Mouse (Mus musculus) liver, embryonic 13.5 days (tissue): ENCODE data around the gene B3galt4. TPM values are rescaled to one million over a fixed set of nuclear protein-coding genes. Genes with fewer than 3 reads are reported as not detected.
"Not testable (repeated sequence)": the region's sequence is repeated elsewhere in the genome, so short reads cannot be mapped to it uniquely, and the experiment has no call there.

Experiments used
- ATAC-seq: fragments of 200-750 bp; cut with Nextera tagmentation; 2 replicates; pipeline ENCODE4 v1.8.0; 2017; ENCODE audit warnings: low read depth, mild to moderate bottlenecking, moderate number of reproducible peaks, moderate library complexity
- DNase-seq: peaks from one replicate; pipeline ENCODE4 v3.0.0; 2022
- H3K27ac ChIP-seq: fragments of 300-500 bp; sonication (generic); 2 replicates; pipeline ENCODE4 v1.5.1; 2015; ENCODE audit warnings: moderate library complexity, mild to moderate bottlenecking, inconsistent platforms
- H3K27me3 ChIP-seq: fragments of 300-500 bp; sonication (generic); 2 replicates; pipeline ENCODE4 v1.6.1; 2015; ENCODE audit warnings: mild to moderate bottlenecking, inconsistent platforms
- H3K36me3 ChIP-seq: fragments of 300-500 bp; sonication (generic); 2 replicates; pipeline ENCODE4 v1.6.1; 2015; ENCODE audit warnings: mild to moderate bottlenecking, inconsistent platforms
- H3K4me1 ChIP-seq: fragments of 300-500 bp; sonication (generic); replicated peaks from 2 replicates; pipeline ENCODE4 v1.6.1; 2015; ENCODE audit warnings: inconsistent platforms
- H3K4me2 ChIP-seq: fragments of 300-500 bp; sonication (generic); 2 replicates; pipeline ENCODE4 v1.6.1; 2015; ENCODE audit warnings: inconsistent platforms, mild to moderate bottlenecking, moderate library complexity
- H3K4me3 ChIP-seq: fragments of 300-500 bp; sonication (generic); replicated peaks from 2 replicates; pipeline ENCODE4 v1.5.1; 2015; ENCODE audit warnings: mild to moderate bottlenecking, inconsistent platforms
- H3K9ac ChIP-seq: fragments of 300-500 bp; sonication (generic); 2 replicates; pipeline ENCODE4 v1.6.1; 2015; ENCODE audit warnings: mild to moderate bottlenecking, inconsistent platforms
- H3K9me3 ChIP-seq: fragments of 300-500 bp; sonication (generic); replicated peaks from 2 replicates; pipeline ENCODE4 v1.6.1; 2016; ENCODE audit warnings: inconsistent platforms
- WGBS: fragments of 180-500 bp; shearing (Covaris S2); methylation state at CpG from one replicate; pipeline ENCODE4 v1.1.7; 2015; ENCODE audit not compliant: insufficient replicate concordance; 5-methylcytosine and 5-hydroxymethylcytosine counted together
- polyA plus RNA-seq: library from polyadenylated mRNA; unstranded; fragments of >200 nt; fragmentation: Nextera tagmentation; extraction: Ambion mirVana; gene quantifications from 2 replicates; pipeline ENCODE4 v1.2.1, GENCODE M21; 2015

B3galt4 gene
- polyA plus RNA-seq, 1 experiment from 2014 or later: 2.3 TPM

DNA sequence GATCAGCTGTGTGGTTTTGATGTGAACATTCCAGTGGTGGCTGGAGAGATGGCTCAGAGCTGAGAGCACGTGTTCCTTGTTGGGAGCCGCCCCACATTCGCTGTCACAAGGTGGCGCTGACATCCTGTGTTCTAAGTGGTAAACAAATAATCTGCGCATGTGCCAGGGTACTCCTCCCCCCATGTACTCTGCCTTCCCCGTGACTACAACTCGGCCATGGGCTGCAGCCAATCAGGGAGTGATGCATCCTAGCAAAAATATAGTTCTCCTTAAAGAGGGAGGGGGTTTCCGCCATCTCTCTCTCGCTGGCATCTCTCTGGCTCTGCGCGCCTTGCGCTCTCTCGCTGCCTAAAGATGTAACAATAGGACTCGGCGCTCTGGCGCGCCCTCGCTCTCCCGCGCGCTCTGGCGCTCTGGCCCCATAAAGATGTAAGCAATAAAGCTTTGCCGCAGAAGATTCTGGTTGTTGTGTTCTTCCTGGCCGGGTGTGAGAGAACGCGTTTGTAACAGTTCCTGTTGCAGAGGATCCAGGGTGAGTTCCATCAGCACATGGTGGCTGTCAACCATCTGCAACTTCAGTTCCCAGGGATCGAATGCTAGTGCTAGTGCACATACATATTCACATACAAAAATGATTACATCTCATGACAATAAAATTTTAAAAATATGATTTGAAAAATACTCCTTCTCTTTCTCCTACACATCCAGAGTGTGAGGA lies 30.1 kb upstream of the B3galt4 start:
- peaks cover 38% of the 10 kb centered on the region for H3K27me3 ChIP-seq
- ATAC-seq: peak; percentile 74
- peak overlapping the region; percentile 62 for H3K9ac ChIP-seq
- DNase-seq: peak; percentile 90
- peak overlapping the region; percentile 65 for H3K4me3 ChIP-seq
- peak overlapping the region; percentile 80 for H3K4me2 ChIP-seq
- under 1% methylated on average over 27 of the region's 27 CpGs for WGBS
- not testable (repeated sequence) for H3K36me3 ChIP-seq, H3K9me3 ChIP-seq
- H3K27ac ChIP-seq: peak overlapping the region; percentile 68
- peaks cover 41% of the 10 kb centered on the region for H3K4me1 ChIP-seq

DNA sequence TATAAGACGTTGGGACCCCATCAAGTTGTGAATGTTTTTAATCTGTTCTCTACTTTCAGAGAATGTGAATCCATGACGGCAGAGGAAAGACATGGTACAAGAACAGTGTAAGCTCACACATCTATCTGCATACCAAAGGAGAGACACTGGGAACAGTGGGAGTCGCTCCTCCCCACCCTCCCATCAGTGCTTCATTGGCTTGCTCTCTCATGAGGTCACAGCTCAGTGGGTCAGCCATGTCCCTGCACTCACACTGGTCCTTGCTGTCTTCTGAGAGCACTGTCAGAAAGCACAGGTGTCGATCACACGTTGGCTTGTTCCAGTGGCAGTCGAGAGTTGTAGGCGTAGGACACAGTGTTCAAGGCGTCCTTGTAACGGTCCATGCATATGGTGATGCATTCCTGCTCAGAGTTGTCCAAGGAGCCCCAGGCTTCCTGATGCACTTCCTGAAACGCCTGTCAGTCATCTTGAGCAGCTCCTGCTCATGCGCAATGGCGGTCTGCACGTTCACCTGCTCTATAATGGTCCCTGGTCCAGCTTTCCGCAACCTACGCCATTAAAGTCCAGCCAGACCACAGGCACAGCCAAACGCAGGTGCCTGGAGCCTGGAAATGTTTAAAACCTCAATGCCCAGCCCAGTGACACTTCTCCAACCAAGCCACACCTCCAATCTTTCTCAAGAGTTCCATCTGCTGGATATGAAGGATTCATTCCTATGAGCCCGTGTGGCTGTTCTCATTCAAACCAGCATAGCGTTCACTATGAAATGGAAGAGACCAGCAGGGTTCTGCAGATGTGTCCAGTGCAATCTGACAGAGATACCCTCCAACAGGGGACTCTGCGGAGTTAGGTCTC lies 29.1 kb upstream of the B3galt4 start:
- ATAC-seq: no peak
- Histone ChIP-seq H3K9me3 (no peaks in the 10 kb centered on the region), H3K4me1 (peaks cover 41% of the 10 kb centered on the region), H3K36me3 (no peaks in the 10 kb centered on the region), H3K4me2 (peak overlapping the region; percentile 80), H3K9ac (peak overlapping the region; percentile 42), H3K27ac (peak overlapping the region; percentile 59), H3K27me3 (peaks cover 41% of the 10 kb centered on the region), H3K4me3 (peak overlapping the region; percentile 65; the same call in 1 of the 2 replicates)
- 70% methylated on average over 19 of the region's 19 CpGs for WGBS
- no peak for DNase-seq

DNA sequence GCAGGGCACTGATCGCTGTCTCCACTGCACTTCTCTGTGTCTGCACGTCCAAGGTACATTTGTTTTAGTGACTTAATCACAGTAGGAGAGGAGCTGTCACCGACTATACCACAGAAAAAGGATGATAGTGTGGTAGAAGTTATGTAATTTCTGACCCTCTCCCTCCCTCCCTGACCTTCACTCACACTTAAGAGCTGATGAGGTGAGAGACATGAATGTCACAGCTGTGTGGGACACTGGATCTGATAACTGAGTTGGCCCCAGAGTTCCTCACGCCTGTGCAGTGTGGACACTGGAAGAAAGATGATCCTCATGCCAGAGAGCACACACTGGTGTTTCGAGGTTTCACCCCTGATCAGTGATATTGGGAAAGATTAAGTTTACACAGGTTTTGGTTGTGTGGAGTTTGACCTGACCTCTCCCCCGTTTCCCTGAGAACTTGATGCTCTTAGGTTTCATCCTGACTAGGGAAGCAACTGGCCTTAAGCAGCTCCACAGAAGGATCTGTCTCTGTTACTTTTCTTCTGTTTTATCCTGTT lies 28.3 kb upstream of the B3galt4 start:
- H3K36me3 ChIP-seq: no peaks in the 10 kb centered on the region
- peaks cover 41% of the 10 kb centered on the region for H3K27me3 ChIP-seq
- peak overlapping the region; percentile 85; the same call in 1 of the 2 replicates for H3K4me2 ChIP-seq
- H3K9ac ChIP-seq: no peak overlapping the region
- no peak overlapping the region for H3K4me3 ChIP-seq
- peaks cover 41% of the 10 kb centered on the region for H3K4me1 ChIP-seq
- ATAC-seq: no peak
- 56% methylated on average over 6 of the region's 6 CpGs for WGBS
- no peaks in the 10 kb centered on the region for H3K9me3 ChIP-seq
- no peak for DNase-seq
- H3K27ac ChIP-seq: peak overlapping the region; percentile 62; the same call in 1 of the 2 replicates

DNA sequence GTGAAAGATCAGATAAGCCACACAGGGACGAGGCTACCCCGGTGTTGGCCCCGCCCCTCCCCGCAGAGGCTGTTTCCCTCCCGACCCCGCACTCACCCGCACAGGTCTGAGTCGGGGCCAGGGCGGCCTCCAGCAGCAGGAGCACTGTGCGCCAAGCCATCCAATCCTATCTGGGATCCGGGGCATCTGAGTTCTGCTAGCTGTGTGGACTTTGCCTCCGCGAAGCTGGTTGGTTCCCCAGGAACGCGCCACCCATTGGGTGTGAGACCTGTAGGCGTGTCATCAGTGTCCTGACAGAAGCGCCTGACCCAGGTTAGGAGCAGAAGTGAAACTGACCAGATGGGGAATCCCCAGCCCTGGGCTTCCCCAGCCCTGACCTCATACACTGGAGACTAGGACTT lies 27.3 kb upstream of the B3galt4 start:
- H3K4me2 ChIP-seq: peak overlapping the region; percentile 85
- peak overlapping the region; percentile 62 for H3K4me3 ChIP-seq
- H3K27me3 ChIP-seq: peaks cover 41% of the 10 kb centered on the region
- H3K9me3 ChIP-seq: no peaks in the 10 kb centered on the region
- WGBS: under 1% methylated on average over 17 of the region's 17 CpGs
- peak overlapping the region; percentile 62 for H3K27ac ChIP-seq
- no peaks in the 10 kb centered on the region for H3K36me3 ChIP-seq
- peaks cover 44% of the 10 kb centered on the region for H3K4me1 ChIP-seq
- peak overlapping the region; percentile 61 for H3K9ac ChIP-seq
- DNase-seq: peak; percentile 76
- ATAC-seq: peak; percentile 84

DNA sequence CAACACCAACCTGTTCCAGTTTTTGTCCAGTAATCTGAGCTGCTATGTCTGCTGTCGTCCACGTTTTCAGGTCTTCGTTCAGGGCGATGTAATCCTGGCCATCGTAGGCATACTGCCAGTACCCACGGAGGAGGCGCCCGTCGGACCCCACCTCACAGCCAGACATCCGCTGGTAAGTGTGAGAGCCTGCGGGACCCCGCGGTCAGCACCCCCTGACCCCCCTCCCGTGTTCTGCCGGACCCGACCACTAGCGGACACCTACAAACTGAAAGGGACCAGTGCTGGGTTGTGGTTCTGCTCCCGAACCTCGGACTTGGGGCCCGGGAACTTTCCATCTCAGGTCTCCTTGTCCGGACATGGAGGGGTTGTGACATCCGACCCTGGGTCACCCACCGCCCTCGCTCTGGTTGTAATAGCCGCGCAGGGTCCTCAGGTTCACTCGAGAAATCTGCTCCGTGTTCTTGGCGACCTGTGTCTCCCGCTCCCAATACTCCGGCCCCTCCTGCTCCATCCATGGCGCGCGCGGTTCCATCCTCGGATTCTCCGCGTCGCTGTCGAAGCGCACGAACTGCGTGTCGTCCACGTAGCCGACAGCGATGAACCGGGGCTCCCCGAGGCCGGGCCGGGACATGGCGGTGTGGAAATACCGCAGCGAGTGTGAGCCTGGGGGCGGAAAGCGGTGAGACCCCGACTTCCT lies 26.7 kb upstream of the B3galt4 start:
- H3K4me2 ChIP-seq: peak overlapping the region; percentile 85
- peak overlapping the region; percentile 62 for H3K4me3 ChIP-seq
- H3K27me3 ChIP-seq: peaks cover 41% of the 10 kb centered on the region
- H3K9me3 ChIP-seq: no peaks in the 10 kb centered on the region
- ATAC-seq (no peak), DNase-seq (no peak)
- WGBS: 3% methylated on average over 57 of the region's 57 CpGs
- no peaks in the 10 kb centered on the region for H3K36me3 ChIP-seq
- no peak overlapping the region; the same call in 1 of the 2 replicates for H3K27ac ChIP-seq
- H3K4me1 ChIP-seq: peaks cover 50% of the 10 kb centered on the region
- peak overlapping the region; percentile 61 for H3K9ac ChIP-seq

DNA sequence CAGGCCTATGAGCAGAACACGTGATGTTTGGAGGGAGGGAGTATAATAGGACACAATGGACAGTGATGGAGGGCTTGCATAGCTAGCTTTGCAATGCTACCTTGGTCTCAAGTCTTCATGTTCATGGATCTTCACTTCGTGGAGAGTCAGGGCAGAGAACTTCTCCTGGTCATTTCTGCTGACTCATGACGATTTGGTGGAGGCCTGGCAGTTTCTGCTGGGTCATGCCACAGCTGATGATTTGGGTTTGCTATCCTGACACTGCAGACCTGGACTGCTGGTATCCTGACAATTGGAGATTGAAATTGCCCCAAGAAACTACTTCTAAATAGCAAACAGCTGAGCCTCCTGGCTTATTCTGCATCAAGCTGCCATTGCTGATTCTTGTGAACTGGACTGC lies 22.3 kb upstream of the B3galt4 start:
- Histone ChIP-seq H3K4me2 (no peak overlapping the region), H3K4me1 (peaks cover 22% of the 10 kb centered on the region), H3K27ac (no peak overlapping the region), H3K9ac (no peak overlapping the region), H3K27me3 (peaks cover 28% of the 10 kb centered on the region), H3K36me3 (no peaks in the 10 kb centered on the region), H3K4me3 (no peak overlapping the region), H3K9me3 (no peaks in the 10 kb centered on the region)
- DNase-seq (peak; percentile 51), ATAC-seq (0 out of 2 replicates have a peak, but pooled peaks have one; percentile 33)
- 37% methylated on average over 3 of the region's 3 CpGs for WGBS

DNA sequence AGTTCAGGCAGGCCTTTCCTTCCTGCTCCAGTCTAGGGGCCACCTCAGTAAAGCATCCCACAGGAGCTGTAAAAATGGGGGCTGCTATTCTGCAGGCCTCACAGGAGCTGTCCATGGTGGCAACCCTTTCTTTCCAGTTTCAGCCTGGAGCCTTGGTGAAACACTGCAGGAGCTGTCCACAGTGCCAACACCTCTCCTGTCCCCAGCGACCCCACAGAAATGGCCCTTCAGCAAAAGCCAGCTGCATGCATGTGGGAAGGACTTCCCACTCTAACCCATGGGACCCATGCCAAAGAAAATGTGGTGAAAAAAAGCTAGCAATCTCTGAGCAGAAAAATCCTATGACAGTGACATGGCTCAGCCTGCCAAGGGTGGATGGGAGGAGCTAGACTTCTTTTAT lies 21.4 kb upstream of the B3galt4 start:
- Histone ChIP-seq H3K4me2 (no peak overlapping the region), H3K27ac (no peak overlapping the region), H3K4me1 (peaks cover 14% of the 10 kb centered on the region), H3K36me3 (no peaks in the 10 kb centered on the region), H3K9me3 (no peaks in the 10 kb centered on the region), H3K4me3 (no peak overlapping the region), H3K9ac (no peak overlapping the region), H3K27me3 (peaks cover 19% of the 10 kb centered on the region)
- WGBS: 5% methylated on average over 1 of the region's 1 CpGs
- ATAC-seq: no peak
- DNase-seq: no peak

DNA sequence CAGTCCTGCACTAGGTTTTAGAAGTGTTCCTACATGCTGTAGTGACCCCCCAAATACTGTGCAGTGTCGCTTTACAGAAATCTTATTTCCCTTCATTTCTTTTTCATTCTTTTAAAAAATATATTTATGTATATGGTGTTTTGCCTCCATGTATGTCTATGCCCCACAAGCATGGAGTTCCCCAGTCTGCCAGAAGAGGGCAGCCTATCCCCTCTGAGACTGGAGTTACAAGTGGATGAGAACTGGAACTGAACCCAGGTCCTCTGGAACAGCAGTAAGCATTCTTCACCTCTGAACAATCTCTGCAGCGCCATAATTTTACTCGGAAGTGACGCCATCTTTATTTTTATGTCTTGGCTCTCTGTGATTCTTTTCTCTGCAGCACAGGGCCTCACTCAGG lies 18.1 kb upstream of the B3galt4 start:
- no peak overlapping the region for H3K4me3 ChIP-seq
- H3K4me2 ChIP-seq: no peak overlapping the region
- H3K27ac ChIP-seq: no peak overlapping the region
- H3K4me1 ChIP-seq: peaks cover 12% of the 10 kb centered on the region
- H3K36me3 ChIP-seq: peaks cover 21% of the 10 kb centered on the region
- DNase-seq (no peak), ATAC-seq (no peak)
- no peak overlapping the region for H3K9ac ChIP-seq
- H3K9me3 ChIP-seq: no peaks in the 10 kb centered on the region
- 68% methylated on average over 4 of the region's 4 CpGs for WGBS
- H3K27me3 ChIP-seq: no peaks in the 10 kb centered on the region

DNA sequence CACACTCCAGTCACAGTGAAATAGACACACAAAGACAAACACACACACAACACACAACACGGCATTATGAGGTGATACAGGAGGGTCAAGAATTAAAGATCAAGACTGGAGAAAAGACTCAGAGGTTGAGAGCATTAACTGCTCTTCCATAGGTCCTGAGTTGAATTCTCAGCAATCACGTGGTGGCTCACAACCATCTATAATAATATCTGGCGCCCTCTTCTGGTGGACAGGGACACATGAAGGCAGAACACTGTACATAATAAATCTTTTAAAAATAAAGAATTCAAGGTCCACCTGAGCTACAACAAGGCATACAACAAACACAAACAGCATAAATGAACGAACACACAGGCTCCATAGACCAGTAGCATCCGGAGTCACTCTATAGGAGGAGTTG lies 17.6 kb upstream of the B3galt4 start:
- peaks cover 12% of the 10 kb centered on the region for H3K4me1 ChIP-seq
- H3K27ac ChIP-seq: no peak overlapping the region
- no peak overlapping the region for H3K4me3 ChIP-seq
- WGBS: 21% methylated on average over 5 of the region's 5 CpGs
- no peak overlapping the region for H3K4me2 ChIP-seq
- no peaks in the 10 kb centered on the region for H3K27me3 ChIP-seq
- H3K9ac ChIP-seq: no peak overlapping the region
- ATAC-seq: peak; percentile 55
- no peaks in the 10 kb centered on the region for H3K9me3 ChIP-seq
- DNase-seq: no peak
- peaks cover 23% of the 10 kb centered on the region for H3K36me3 ChIP-seq

DNA sequence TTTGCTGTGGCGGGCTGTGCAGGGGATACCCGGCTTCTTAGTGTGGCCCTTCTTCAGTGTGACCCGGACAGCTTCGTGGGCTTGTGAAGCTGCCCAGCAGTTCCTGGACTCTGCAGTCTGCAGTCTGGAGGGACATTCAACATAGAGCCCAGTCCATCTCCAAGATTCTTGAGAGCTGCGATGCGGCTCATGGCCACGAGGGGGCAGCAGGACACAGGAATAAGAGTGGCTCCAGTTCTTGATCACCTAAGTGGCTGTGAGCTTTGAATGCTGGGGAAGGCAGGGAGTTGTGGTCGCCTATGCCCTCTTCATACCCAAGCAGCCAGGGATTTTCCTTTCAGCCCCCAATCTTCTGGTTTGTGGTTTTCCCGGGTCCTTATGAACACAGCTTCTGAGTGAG lies 17.2 kb upstream of the B3galt4 start:
- Histone ChIP-seq H3K9me3 (no peaks in the 10 kb centered on the region), H3K27ac (no peak overlapping the region), H3K27me3 (no peaks in the 10 kb centered on the region), H3K9ac (no peak overlapping the region), H3K4me2 (no peak overlapping the region), H3K4me3 (no peak overlapping the region), H3K36me3 (peaks cover 28% of the 10 kb centered on the region), H3K4me1 (peaks cover 8% of the 10 kb centered on the region)
- peak; percentile 74 for DNase-seq
- peak; percentile 68 for ATAC-seq
- 2% methylated on average over 9 of the region's 9 CpGs for WGBS
